9 mouse cellular contexts compared by ENCODE assay signal in genomic region chr5:31194486-31195485, GRCm38 (mm10). TPM values are rescaled to one million over a fixed set of nuclear protein-coding genes. Genes with fewer than 3 reads are reported as not detected.
DNase-seq lines count a peak whose midpoint lies in the region; ATAC-seq and TF ChIP-seq lines count a peak whose summit lies in the region.
"Had no signal": no experiment of that assay in that cellular context is flagged by ENCODE, and none has a peak within 500 bp of the region (broad histone marks: within the 10 kb centered on the region; RNA-seq: fewer than 3 reads in every experiment).

No protein-coding gene starts in this region.

- H3K27ac ChIP-seq in kidney, embryonic 14.5 days (ENCODE audit: low read depth, low read length), result no peak overlapping the region
- H3K27ac ChIP-seq in embryonic facial prominence, embryonic 13.5 days, result no peak overlapping the region
- peak overlapping the region; percentile 81; the same call in 1 of the 2 replicates for H3K27ac ChIP-seq in intestine, embryonic 16.5 days (ENCODE audit: low read length)
- H3K27ac ChIP-seq in midbrain, postnatal 0 days (ENCODE audit: low read depth, low read length), result no peak overlapping the region

- ATAC-seq in kidney, embryonic 14.5 days (ENCODE audit: low FRiP score, low TSS enrichment), result no peak
- no peak for ATAC-seq in embryonic facial prominence, embryonic 13.5 days (ENCODE audit: insufficient number of reproducible peaks, insufficient read depth, low FRiP score, low TSS enrichment, low read depth)
- ATAC-seq in intestine, embryonic 16.5 days, result no peak
- no peak for ATAC-seq in midbrain, postnatal 0 days (ENCODE audit: low FRiP score)
- no peak for ATAC-seq in megakaryocyte-erythroid progenitor cell, adult 5-6 weeks (replicated peaks; ENCODE audit: low FRiP score, low TSS enrichment, poor library complexity, severe bottlenecking)

- H3K4me3 ChIP-seq in kidney, embryonic 14.5 days (ENCODE audit: low read length), result peak overlapping the region; percentile 72
- H3K4me3 ChIP-seq in embryonic facial prominence, embryonic 13.5 days, result peak overlapping the region; percentile 87
- peak overlapping the region; percentile 71 for H3K4me3 ChIP-seq in intestine, embryonic 16.5 days (ENCODE audit: low read length)
- peak overlapping the region; percentile 66; the same call in 1 of the 2 replicates for H3K4me3 ChIP-seq in midbrain, postnatal 0 days (ENCODE audit: low read depth, low read length)

- peaks cover 68% of the 10 kb centered on the region for H3K36me3 ChIP-seq in kidney, embryonic 14.5 days (ENCODE audit: control insufficient read depth, insufficient read depth, low read length)
- H3K36me3 ChIP-seq in embryonic facial prominence, embryonic 13.5 days, result peaks cover 69% of the 10 kb centered on the region
- peaks cover 44% of the 10 kb centered on the region for H3K36me3 ChIP-seq in intestine, embryonic 16.5 days (ENCODE audit: control insufficient read depth, insufficient read depth, low read length)
- H3K36me3 ChIP-seq in midbrain, postnatal 0 days (ENCODE audit: insufficient read depth, low read length), result peaks cover 62% of the 10 kb centered on the region

- WGBS in kidney, embryonic 14.5 days, result 92% methylated on average over 16 of the region's 16 CpGs
- 92% methylated on average over 16 of the region's 16 CpGs for WGBS in embryonic facial prominence, embryonic 13.5 days
- 86% methylated on average over 16 of the region's 16 CpGs for WGBS in intestine, embryonic 16.5 days
- WGBS in midbrain, postnatal 0 days, result 95% methylated on average over 16 of the region's 16 CpGs

- no peak for DNase-seq in kidney, postnatal 14 days
- DNase-seq in midbrain, postnatal 0 days (ENCODE audit: low spot score), result no peak
- DNase-seq in layer of hippocampus, postnatal 10 days (ENCODE audit: low spot score in 2 of 2), result no peak
- no peak for DNase-seq in lung, postnatal 14 days
- DNase-seq: cerebellum, postnatal 36 days had no signal

- H3K4me1 ChIP-seq in kidney, embryonic 14.5 days (ENCODE audit: control insufficient read depth, insufficient read depth, low read length), result peaks cover 14% of the 10 kb centered on the region
- H3K4me1 ChIP-seq in embryonic facial prominence, embryonic 13.5 days, result peaks cover 23% of the 10 kb centered on the region
- H3K4me1 ChIP-seq in intestine, embryonic 16.5 days (ENCODE audit: control insufficient read depth, insufficient read depth, low read length), result peaks cover 23% of the 10 kb centered on the region
- no peaks in the 10 kb centered on the region for H3K4me1 ChIP-seq in midbrain, postnatal 0 days (ENCODE audit: insufficient read depth, low read length)

- H3K4me2 ChIP-seq in kidney, embryonic 14.5 days (replicated peaks; ENCODE audit: low read depth, low read length), result peak overlapping the region; percentile 90
- H3K4me2 ChIP-seq in embryonic facial prominence, embryonic 13.5 days, result peak overlapping the region; percentile 83
- peak overlapping the region; percentile 49 for H3K4me2 ChIP-seq in intestine, embryonic 16.5 days (ENCODE audit: low read depth, low read length)
- H3K4me2 ChIP-seq in midbrain, postnatal 0 days (ENCODE audit: low read depth, low read length, poor library complexity, severe bottlenecking), result peak overlapping the region; percentile 85; the same call in 1 of the 2 replicates

- no peaks in the 10 kb centered on the region for H3K27me3 ChIP-seq in kidney, embryonic 14.5 days (ENCODE audit: control insufficient read depth, insufficient read depth, low read length)
- H3K27me3 ChIP-seq in embryonic facial prominence, embryonic 13.5 days, result no peaks in the 10 kb centered on the region
- no peaks in the 10 kb centered on the region for H3K27me3 ChIP-seq in intestine, embryonic 16.5 days (replicated peaks; ENCODE audit: control insufficient read depth, insufficient read depth, low read length)
- H3K27me3 ChIP-seq in midbrain, postnatal 0 days (ENCODE audit: insufficient read depth, low read length), result no peaks in the 10 kb centered on the region

- no peaks in the 10 kb centered on the region for H3K9me3 ChIP-seq in kidney, embryonic 14.5 days (ENCODE audit: control insufficient read depth, low read length)
- no peaks in the 10 kb centered on the region for H3K9me3 ChIP-seq in embryonic facial prominence, embryonic 13.5 days
- H3K9me3 ChIP-seq in intestine, embryonic 16.5 days (ENCODE audit: control insufficient read depth, low read length), result no peaks in the 10 kb centered on the region
- no peaks in the 10 kb centered on the region for H3K9me3 ChIP-seq in midbrain, postnatal 0 days (ENCODE audit: low read length)

- H3K9ac ChIP-seq in kidney, embryonic 14.5 days (ENCODE audit: low read depth, low read length), result no peak overlapping the region; the same call in 1 of the 2 replicates
- H3K9ac ChIP-seq in embryonic facial prominence, embryonic 13.5 days, result no peak overlapping the region; the same call in 1 of the 2 replicates
- H3K9ac ChIP-seq in intestine, embryonic 16.5 days (ENCODE audit: low read depth, low read length), result peak overlapping the region; percentile 88; the same call in 1 of the 2 replicates
- H3K9ac ChIP-seq in midbrain, postnatal 0 days (replicated peaks; ENCODE audit: low read length, poor library complexity, severe bottlenecking), result no peak overlapping the region

- TF ChIP-seq CTCF in midbrain, postnatal 0 days (IDR thresholded peaks at IDR 0.05), result no peak

RNA-seq across cellular contexts. Expression of gene Eif2b4, which starts 1.6 kb away (rescaled TPM):
- polyA plus RNA-seq in kidney, embryonic 14.5 days (2014; fragmentation: Nextera tagmentation; extraction: Ambion mirVana), result 60.1 and 67.3 TPM in 2 replicates
- polyA plus RNA-seq in embryonic facial prominence, embryonic 13.5 days (2015; fragmentation: Nextera tagmentation; extraction: Ambion mirVana), result 61.8 and 71.2 TPM in 2 replicates
- 67.1 and 67.6 TPM in 2 replicates for polyA plus RNA-seq in intestine, embryonic 16.5 days (2015; fragmentation: Nextera tagmentation; extraction: Ambion mirVana)
- total RNA-seq in midbrain, postnatal 0 days (2014; rRNA removed), result 29.7 and 34.0 TPM in 2 replicates
- 84.3 and 93.4 TPM in 2 replicates for polyA plus RNA-seq in midbrain, postnatal 0 days (2015; fragmentation: Nextera tagmentation; extraction: Ambion mirVana)
- 116 and 148 TPM in 2 replicates for total RNA-seq in megakaryocyte-erythroid progenitor cell, adult 5-6 weeks (2014; fragmentation: Nextera tagmentation)
- total RNA-seq in megakaryocyte-erythroid progenitor cell, adult 5-6 weeks (2017), result 40.0 and 59.0 TPM in 2 replicates
- 10 to 100 TPM; 53.0 to 62.7 TPM for total RNA-seq in layer of hippocampus, postnatal 10 days (2021)

RNA-seq across cellular contexts. Expression of gene Snx17, which starts 1.8 kb away (rescaled TPM):
- polyA plus RNA-seq in kidney, embryonic 14.5 days (2014; fragmentation: Nextera tagmentation; extraction: Ambion mirVana), result 110 and 133 TPM in 2 replicates
- polyA plus RNA-seq in embryonic facial prominence, embryonic 13.5 days (2015; fragmentation: Nextera tagmentation; extraction: Ambion mirVana), result 134 and 155 TPM in 2 replicates
- 143 and 149 TPM in 2 replicates for polyA plus RNA-seq in intestine, embryonic 16.5 days (2015; fragmentation: Nextera tagmentation; extraction: Ambion mirVana)
- 88.3 and 95.2 TPM in 2 replicates for total RNA-seq in midbrain, postnatal 0 days (2014; rRNA removed)
- polyA plus RNA-seq in midbrain, postnatal 0 days (2015; fragmentation: Nextera tagmentation; extraction: Ambion mirVana), result 103 and 104 TPM in 2 replicates
- 57.7 and 67.6 TPM in 2 replicates for total RNA-seq in megakaryocyte-erythroid progenitor cell, adult 5-6 weeks (2014; fragmentation: Nextera tagmentation)
- total RNA-seq in megakaryocyte-erythroid progenitor cell, adult 5-6 weeks (2017), result 38.9 and 48.5 TPM in 2 replicates
- total RNA-seq in layer of hippocampus, postnatal 10 days (2021), result 10 to 100 TPM; 77.1 to 83.3 TPM

RNA-seq across cellular contexts. Expression of gene Zfp513, which starts 7.3 kb away (rescaled TPM):
- 6.7 and 9.0 TPM in 2 replicates for polyA plus RNA-seq in kidney, embryonic 14.5 days (2014; fragmentation: Nextera tagmentation; extraction: Ambion mirVana)
- polyA plus RNA-seq in embryonic facial prominence, embryonic 13.5 days (2015; fragmentation: Nextera tagmentation; extraction: Ambion mirVana), result 11.2 and 14.8 TPM in 2 replicates
- 5.5 and 6.0 TPM in 2 replicates for polyA plus RNA-seq in intestine, embryonic 16.5 days (2015; fragmentation: Nextera tagmentation; extraction: Ambion mirVana)
- total RNA-seq in midbrain, postnatal 0 days (2014; rRNA removed), result 6.4 and 10.9 TPM in 2 replicates
- 11.1 and 13.0 TPM in 2 replicates for polyA plus RNA-seq in midbrain, postnatal 0 days (2015; fragmentation: Nextera tagmentation; extraction: Ambion mirVana)
- 5.3 and 5.5 TPM in 2 replicates for total RNA-seq in megakaryocyte-erythroid progenitor cell, adult 5-6 weeks (2014; fragmentation: Nextera tagmentation)
- 3.2 and 5.6 TPM in 2 replicates for total RNA-seq in megakaryocyte-erythroid progenitor cell, adult 5-6 weeks (2017)
- total RNA-seq in layer of hippocampus, postnatal 10 days (2021), result 10 to 100 TPM; 28.9 to 33.1 TPM

RNA-seq across cellular contexts. Expression of gene Gtf3c2, which starts 14.8 kb away (rescaled TPM):
- polyA plus RNA-seq in kidney, embryonic 14.5 days (2014; fragmentation: Nextera tagmentation; extraction: Ambion mirVana), result 51.6 and 85.6 TPM in 2 replicates
- polyA plus RNA-seq in embryonic facial prominence, embryonic 13.5 days (2015; fragmentation: Nextera tagmentation; extraction: Ambion mirVana), result 81.9 and 87.5 TPM in 2 replicates
- 56.4 and 60.3 TPM in 2 replicates for polyA plus RNA-seq in intestine, embryonic 16.5 days (2015; fragmentation: Nextera tagmentation; extraction: Ambion mirVana)
- total RNA-seq in midbrain, postnatal 0 days (2014; rRNA removed), result 45.2 and 46.4 TPM in 2 replicates
- 46.1 and 49.0 TPM in 2 replicates for polyA plus RNA-seq in midbrain, postnatal 0 days (2015; fragmentation: Nextera tagmentation; extraction: Ambion mirVana)
- total RNA-seq in megakaryocyte-erythroid progenitor cell, adult 5-6 weeks (2014; fragmentation: Nextera tagmentation), result 112 and 159 TPM in 2 replicates
- total RNA-seq in megakaryocyte-erythroid progenitor cell, adult 5-6 weeks (2017), result 76.4 and 80.2 TPM in 2 replicates
- total RNA-seq in layer of hippocampus, postnatal 10 days (2021), result 10 to 100 TPM; 57.4 to 66.3 TPM

RNA-seq across cellular contexts. Expression of gene Gm29609, which starts 15.1 kb away (rescaled TPM):
- polyA plus RNA-seq in kidney, embryonic 14.5 days (2014; fragmentation: Nextera tagmentation; extraction: Ambion mirVana), result 1.4 and 1.6 TPM in 2 replicates
- 0.41 and 2.6 TPM in 2 replicates for polyA plus RNA-seq in embryonic facial prominence, embryonic 13.5 days (2015; fragmentation: Nextera tagmentation; extraction: Ambion mirVana)
- polyA plus RNA-seq in intestine, embryonic 16.5 days (2015; fragmentation: Nextera tagmentation; extraction: Ambion mirVana), result 1.1 TPM in 2 replicates
- total RNA-seq in midbrain, postnatal 0 days (2014; rRNA removed), result 3.1 and 4.3 TPM in 2 replicates
- 1.9 and 2.2 TPM in 2 replicates for polyA plus RNA-seq in midbrain, postnatal 0 days (2015; fragmentation: Nextera tagmentation; extraction: Ambion mirVana)
- 1.1 and 1.4 TPM in 2 replicates for total RNA-seq in megakaryocyte-erythroid progenitor cell, adult 5-6 weeks (2014; fragmentation: Nextera tagmentation)
- total RNA-seq in megakaryocyte-erythroid progenitor cell, adult 5-6 weeks (2017), result 1.3 TPM in 1 of 2 replicates, not detected in the other
- total RNA-seq in layer of hippocampus, postnatal 10 days (2021), result 1 to 10 TPM; 2.2 to 2.6 TPM
